Mouse (Mus musculus): Measurements from ENCODE around the gene Scfd2. TPM values are rescaled to one million over a fixed set of nuclear protein-coding genes. Genes with fewer than 3 reads are reported as not detected.

Gene Scfd2
- total RNA-seq, 2 experiments from 2014 or later: 25.7 to 26.6 TPM

- DNase-seq (ENCODE audit: extremely low spot score in 1 of 2, low spot score in 2 of 2): peak in 1 of 2 experiments; percentile 35
These were observed 142.7 kb downstream of the Scfd2 start for GRCm38 (mm10) chr5:74388849-74389248.

GRCm38 (mm10) chr5:74388101-74388500, 143.5 kb downstream of the Scfd2 start:
- no peak for DNase-seq (ENCODE audit: extremely low spot score in 1 of 2, low spot score in 2 of 2)
- intact Hi-C loops (cut with DNase I): no loop called here

More at GRCm38 (mm10) chr5:74388849-74389248, 142.7 kb downstream of the Scfd2 start:
- intact Hi-C loops (cut with DNase I): no loop called here

GRCm38 (mm10) chr5:74387143-74387886, 144.2 kb downstream of the Scfd2 start:
- intact Hi-C loops (cut with DNase I): no loop called here
- DNase-seq (ENCODE audit: extremely low spot score in 1 of 2, low spot score in 2 of 2): no peak

- no peak for DNase-seq (ENCODE audit: extremely low spot score in 1 of 2, low spot score in 2 of 2)
- intact Hi-C loops (cut with DNase I): no loop called here
These were observed 151.5 kb downstream of the Scfd2 start for GRCm38 (mm10) chr5:74380045-74380444.

GRCm38 (mm10) chr5:74366710-74367101, 164.9 kb downstream of the Scfd2 start:
- intact Hi-C loops (cut with DNase I): no loop called here
- no peak for DNase-seq (ENCODE audit: extremely low spot score in 1 of 2, low spot score in 2 of 2)

- intact Hi-C loops (cut with DNase I): no loop called here
These were observed 165.4 kb downstream of the Scfd2 start for GRCm38 (mm10) chr5:74365984-74366709.

GRCm38 (mm10) chr5:74365408-74365807, 166.2 kb downstream of the Scfd2 start:
- DNase-seq (ENCODE audit: extremely low spot score in 1 of 2, low spot score in 2 of 2): no peak
- intact Hi-C loops (cut with DNase I): no loop called here

More at GRCm38 (mm10) chr5:74365984-74366709, 165.4 kb downstream of the Scfd2 start:
- DNase-seq (ENCODE audit: extremely low spot score in 1 of 2, low spot score in 2 of 2): no peak

GRCm38 (mm10) chr5:74363296-74363695, 168.3 kb downstream of the Scfd2 start:
- intact Hi-C loops (cut with DNase I): no loop called here
- no peak for DNase-seq (ENCODE audit: extremely low spot score in 1 of 2, low spot score in 2 of 2)

- DNase-seq (ENCODE audit: extremely low spot score in 1 of 2, low spot score in 2 of 2): no peak
- intact Hi-C loops (cut with DNase I): no loop called here
These were observed 170.0 kb downstream of the Scfd2 start for GRCm38 (mm10) chr5:74361531-74361930.

- intact Hi-C loops (cut with DNase I): no loop called here
These were observed 173.5 kb downstream of the Scfd2 start for GRCm38 (mm10) chr5:74358033-74358432.

GRCm38 (mm10) chr5:74355416-74356177, 176.0 kb downstream of the Scfd2 start:
- intact Hi-C loops (cut with DNase I): no loop called here

More at GRCm38 (mm10) chr5:74358033-74358432, 173.5 kb downstream of the Scfd2 start:
- no peak for DNase-seq (ENCODE audit: extremely low spot score in 1 of 2, low spot score in 2 of 2)

GRCm38 (mm10) chr5:74350909-74351308, 180.7 kb downstream of the Scfd2 start:
- DNase-seq (ENCODE audit: extremely low spot score in 1 of 2, low spot score in 2 of 2): no peak

More at GRCm38 (mm10) chr5:74355416-74356177, 176.0 kb downstream of the Scfd2 start:
- DNase-seq (ENCODE audit: extremely low spot score in 1 of 2, low spot score in 2 of 2): no peak

GRCm38 (mm10) chr5:74348079-74348870, 183.3 kb downstream of the Scfd2 start:
- DNase-seq (ENCODE audit: extremely low spot score in 1 of 2, low spot score in 2 of 2): no peak
- intact Hi-C loops (cut with DNase I): no loop called here

More at GRCm38 (mm10) chr5:74350909-74351308, 180.7 kb downstream of the Scfd2 start:
- intact Hi-C loops (cut with DNase I): no loop called here

GRCm38 (mm10) chr5:74343045-74343444, 188.5 kb downstream of the Scfd2 start:
- DNase-seq (ENCODE audit: extremely low spot score in 1 of 2, low spot score in 2 of 2): no peak
- intact Hi-C loops (cut with DNase I): no loop called here

- no peak for DNase-seq (ENCODE audit: extremely low spot score in 1 of 2, low spot score in 2 of 2)
- intact Hi-C loops (cut with DNase I): no loop called here
These were observed 189.0 kb downstream of the Scfd2 start for GRCm38 (mm10) chr5:74342557-74342956.

GRCm38 (mm10) chr5:74337491-74337890, 194.1 kb downstream of the Scfd2 start:
- intact Hi-C loops (cut with DNase I): no loop called here
- no peak for DNase-seq (ENCODE audit: extremely low spot score in 1 of 2, low spot score in 2 of 2)

GRCm38 (mm10) chr5:74336780-74337179, 194.8 kb downstream of the Scfd2 start:
- DNase-seq (ENCODE audit: extremely low spot score in 1 of 2, low spot score in 2 of 2): peak in 1 of 2 experiments; percentile 50
- intact Hi-C loops (cut with DNase I): no loop called here

- no peak for DNase-seq (ENCODE audit: extremely low spot score in 1 of 2, low spot score in 2 of 2)
- intact Hi-C loops (cut with DNase I): no loop called here
These were observed 198.3 kb downstream of the Scfd2 start for GRCm38 (mm10) chr5:74333258-74333657.

Data from left cerebral cortex, postnatal 10 days (tissue).